Mouse (Mus musculus) MEL (cell line): ENCODE data around the gene Pop5. TPM values are rescaled to one million over a fixed set of nuclear protein-coding genes. Genes with fewer than 3 reads are reported as not detected.

Source experiments
- DNase-seq: peaks from one replicate; pipeline ENCODE4 v3.0.0; 2011; ENCODE audit warnings: low read depth, low spot score
- H3K27ac ChIP-seq: 2 replicates; pipeline ENCODE4 v1.5.1; 2012; ENCODE audit warnings: low read depth, mild to moderate bottlenecking, control low read depth, low read length, moderate library complexity; ENCODE audit not compliant: control insufficient read depth
- H3K27me3 ChIP-seq, 2 experiments: fragments of 150-350 bp in 1 of 2; sonication (generic) in 1 of 2; 2 replicates each; pipeline ENCODE4 v1.6.1; 2012; ENCODE audit warnings: low read length in 2 of 2, mild to moderate bottlenecking in 2 of 2, improper control_type of control experiment in 1 of 2, moderate library complexity in 1 of 2; ENCODE audit not compliant: insufficient read depth in 2 of 2, control insufficient read depth in 1 of 2
- H3K36me3 ChIP-seq, 2 experiments: 2 replicates each; pipeline ENCODE4 v1.6.1; 2012 to 2014; ENCODE audit warnings: low read length in 2 of 2, improper control_type of control experiment in 1 of 2, inconsistent platforms in 1 of 2, mild to moderate bottlenecking in 1 of 2; ENCODE audit not compliant: insufficient read depth in 2 of 2, control insufficient read depth in 1 of 2
- H3K4me1 ChIP-seq, 2 experiments: fragments of 150-350 bp in 1 of 2; sonication (generic) in 1 of 2; 2 replicates each; pipeline ENCODE4 v1.6.1; 2012; ENCODE audit warnings: low read length in 2 of 2, improper control_type of control experiment in 1 of 2, mild to moderate bottlenecking in 1 of 2; ENCODE audit not compliant: insufficient read depth in 2 of 2, control insufficient read depth in 1 of 2
- H3K4me3 ChIP-seq, 2 experiments: fragments of 150-350 bp in 1 of 2; sonication (generic) in 1 of 2; 2 replicates each; pipeline ENCODE4 v1.5.1; 2012; ENCODE audit warnings: low read depth in 2 of 2, low read length in 2 of 2, mild to moderate bottlenecking in 2 of 2, moderate library complexity in 2 of 2, control low read depth in 1 of 2, improper control_type of control experiment in 1 of 2; ENCODE audit not compliant: control insufficient read depth in 1 of 2, insufficient read depth in 1 of 2
- H3K79me2 ChIP-seq: 2 replicates; pipeline ENCODE4 v1.6.1; 2012; ENCODE audit warnings: mild to moderate bottlenecking, low read length, moderate library complexity; ENCODE audit not compliant: control insufficient read depth, poor library complexity, insufficient read depth
- H3K9ac ChIP-seq: 2 replicates; pipeline ENCODE4 v1.6.1; 2012; ENCODE audit warnings: low read depth, mild to moderate bottlenecking, control low read depth, low read length, moderate library complexity; ENCODE audit not compliant: control insufficient read depth, poor library complexity, severe bottlenecking
- H3K9me3 ChIP-seq: fragments of 150-350 bp; sonication (generic); replicated peaks from 2 replicates; pipeline ENCODE4 v1.6.1; 2012; ENCODE audit warnings: mild to moderate bottlenecking, low read length, improper control_type of control experiment, moderate library complexity; ENCODE audit not compliant: insufficient read depth
- CHD2 ChIP-seq: IDR thresholded peaks from 2 replicates; pipeline ENCODE4 v1.6.1; 2011; ENCODE audit warnings: low read length, improper control_type of control experiment
- CTCF ChIP-seq, 3 experiments: IDR thresholded peaks in 2 of 3; conservative IDR thresholded peaks in 1 of 3; 2 replicates each; pipeline ENCODE4 v1.5.1; 2011 to 2012; ENCODE audit warnings: low read length in 3 of 3, low read depth in 2 of 3, mild to moderate bottlenecking in 2 of 3, improper control_type of control experiment in 1 of 3, inconsistent platforms in 1 of 3, mixed read lengths in 1 of 3, moderate library complexity in 1 of 3; ENCODE audit not compliant: control insufficient read depth in 1 of 3, insufficient read depth in 1 of 3, poor library complexity in 1 of 3, severe bottlenecking in 1 of 3
- E2F4 ChIP-seq: IDR thresholded peaks from 2 replicates; pipeline ENCODE4 v1.6.1; 2011; ENCODE audit warnings: low read depth, low read length, improper control_type of control experiment, borderline replicate concordance
- ELF1 ChIP-seq: IDR thresholded peaks from 2 replicates; pipeline ENCODE4 v1.6.1; 2014; ENCODE audit warnings: low read depth, mild to moderate bottlenecking, inconsistent platforms, low read length, improper control_type of control experiment, moderate library complexity
- ETS1 ChIP-seq: IDR thresholded peaks from 2 replicates; pipeline ENCODE4 v1.6.1; 2012; ENCODE audit warnings: low read depth, mild to moderate bottlenecking, inconsistent platforms, low read length, improper control_type of control experiment, moderate library complexity
- GABPA ChIP-seq: IDR thresholded peaks from 2 replicates; pipeline ENCODE4 v1.6.1; 2012; ENCODE audit warnings: low read depth, mild to moderate bottlenecking, inconsistent platforms, low read length, improper control_type of control experiment, moderate library complexity
- GATA1 ChIP-seq: IDR thresholded peaks from 2 replicates; pipeline ENCODE4 v1.6.1; 2011; ENCODE audit warnings: low read depth, low read length, improper control_type of control experiment
- HCFC1 ChIP-seq: IDR thresholded peaks from 2 replicates; pipeline ENCODE4 v1.6.1; 2012; ENCODE audit warnings: low read depth, mild to moderate bottlenecking, inconsistent platforms, low read length, improper control_type of control experiment, moderate library complexity
- JUND ChIP-seq: IDR thresholded peaks from 2 replicates; pipeline ENCODE4 v1.6.1; 2011; ENCODE audit warnings: low read depth, mild to moderate bottlenecking, improper control_type of control experiment, low read length
- MAFK ChIP-seq: IDR thresholded peaks from 2 replicates; pipeline ENCODE4 v1.6.1; 2011; ENCODE audit warnings: low read depth, mild to moderate bottlenecking, low read length, improper control_type of control experiment, borderline replicate concordance
- MAX ChIP-seq: IDR thresholded peaks from 2 replicates; pipeline ENCODE4 v1.6.1; 2011; ENCODE audit warnings: low read length, improper control_type of control experiment
- MXI1 ChIP-seq: IDR thresholded peaks from 2 replicates; pipeline ENCODE4 v1.6.1; 2011; ENCODE audit warnings: mild to moderate bottlenecking, low read depth, low read length, improper control_type of control experiment
- NELFE ChIP-seq: IDR thresholded peaks from 2 replicates; pipeline ENCODE4 v1.6.1; 2011; ENCODE audit warnings: low read depth, low read length, improper control_type of control experiment
- POLR2AphosphoS2 ChIP-seq: IDR thresholded peaks from 2 replicates; pipeline ENCODE4 v1.6.1; 2011; ENCODE audit warnings: low read length, improper control_type of control experiment
- POLR2AphosphoS5 ChIP-seq: IDR thresholded peaks from 2 replicates; pipeline ENCODE4 v1.6.1; 2012; ENCODE audit warnings: low read depth, borderline replicate concordance, mild to moderate bottlenecking, inconsistent platforms, low read length, moderate library complexity, mixed read lengths
- RAD21 ChIP-seq: IDR thresholded peaks from 2 replicates; pipeline ENCODE4 v1.6.1; 2011; ENCODE audit warnings: mild to moderate bottlenecking, low read depth, low read length, improper control_type of control experiment
- RCOR1 ChIP-seq: IDR thresholded peaks from 2 replicates; pipeline ENCODE4 v1.6.1; 2012; ENCODE audit warnings: low read depth, mild to moderate bottlenecking, inconsistent platforms, low read length, improper control_type of control experiment
- SMC3 ChIP-seq: IDR thresholded peaks from 2 replicates; pipeline ENCODE4 v1.6.1; 2011; ENCODE audit warnings: low read depth, low read length, improper control_type of control experiment
- TAL1 ChIP-seq: IDR thresholded peaks from 2 replicates; pipeline ENCODE4 v1.6.1; 2012; ENCODE audit warnings: mild to moderate bottlenecking, inconsistent platforms, low read length, moderate library complexity, mixed read lengths
- TBP ChIP-seq: IDR thresholded peaks from 2 replicates; pipeline ENCODE4 v1.8.0; 2011; ENCODE audit warnings: low read depth, low read length, improper control_type of control experiment
- TCF12 ChIP-seq: IDR thresholded peaks from 2 replicates; pipeline ENCODE4 v1.6.1; 2014; ENCODE audit warnings: low read depth, mild to moderate bottlenecking, inconsistent platforms, low read length, improper control_type of control experiment, moderate library complexity
- USF2 ChIP-seq, 2 experiments: IDR thresholded peaks; 2 replicates each; pipeline ENCODE4 v1.6.1; 2011 to 2012; ENCODE audit warnings: improper control_type of control experiment in 2 of 2, low read length in 2 of 2, borderline replicate concordance in 1 of 2, inconsistent platforms in 1 of 2, low read depth in 1 of 2, mild to moderate bottlenecking in 1 of 2; ENCODE audit not compliant: insufficient read depth in 1 of 2
- ZC3H11A ChIP-seq: IDR thresholded peaks from 2 replicates; pipeline ENCODE4 v1.6.1; 2012; ENCODE audit warnings: low read depth, mild to moderate bottlenecking, inconsistent platforms, low read length, improper control_type of control experiment
- ZKSCAN1 ChIP-seq: IDR thresholded peaks from 2 replicates; pipeline ENCODE4 v1.6.1; 2012; ENCODE audit warnings: low read depth, mild to moderate bottlenecking, inconsistent platforms, low read length, improper control_type of control experiment, moderate library complexity
- ZMIZ1 ChIP-seq: IDR thresholded peaks from 2 replicates; pipeline ENCODE4 v1.6.1; 2012; ENCODE audit warnings: low read depth, mild to moderate bottlenecking, inconsistent platforms, low read length, improper control_type of control experiment, moderate library complexity
- polyA plus RNA-seq, 2 experiments: library from polyadenylated mRNA; stranded (reverse) in 1 of 2; unstranded in 1 of 2; fragments of >175 nt in 1 of 2; fragments of >200 nt in 1 of 2; gene quantifications; 2 replicates each; pipeline versions ENCODE4 v1.2.1 to v1.2.4; 2012; ENCODE audit warnings: low replicate concordance in 2 of 2, low read depth in 1 of 2; ENCODE audit not compliant: insufficient read length in 2 of 2, insufficient read depth in 1 of 2, missing spikeins in 1 of 2
- total RNA-seq: library from RNA; depleted of rRNA; stranded (reverse); fragments of 300-350 nt; gene quantifications from 2 replicates; pipeline ENCODE4 v1.2.3, GENCODE M21; 2012

Pop5 gene
- total and polyA plus RNA-seq, 3 experiments = 103 to 388 (median 208) TPM

GRCm38 (mm10) chr5:115190081-115190480 lies 45.6 kb upstream of the Pop5 start:
- Histone ChIP-seq H3K9ac (no peak overlapping the region), H3K4me1 (peaks cover 0 to 3% of the 10 kb centered on the region in 2 experiments; a peak in 2 of 4 replicates), H3K9me3 (no peaks in the 10 kb centered on the region), H3K36me3 (peaks cover 0 to 2% of the 10 kb centered on the region in 2 experiments; a peak in 1 of 4 replicates), H3K27me3 (peaks cover 0 to 7% of the 10 kb centered on the region in 2 experiments; a peak in 2 of 4 replicates), H3K27ac (no peak overlapping the region), H3K79me2 (no peaks in the 10 kb centered on the region), H3K4me3 (no peak overlapping the region)
- no peak for DNase-seq
- TF ChIP-seq ELF1 (no peak), ZKSCAN1 (no peak), CTCF (IDR thresholded peaks at IDR 0.05 in 2 of 3, conservative IDR thresholded peaks at IDR 0.05 in 1 of 3; ENCODE audit: control insufficient read depth in 1 of 3, insufficient read depth in 1 of 3, low read depth in 2 of 3, low read length in 3 of 3, poor library complexity in 1 of 3, severe bottlenecking in 1 of 3) (no peak), RAD21 (no peak), SMC3 (no peak), TAL1 (no peak), USF2 (IDR thresholded peaks at IDR 0.05; ENCODE audit: borderline replicate concordance in 1 of 2, insufficient read depth in 1 of 2, low read depth in 1 of 2, low read length in 2 of 2) (no peak), GATA1 (no peak), ZC3H11A (no peak)

- TF ChIP-seq E2F4 = no peak
- TF ChIP-seq TCF12 = no peak
- peaks cover 0 to 7% of the 10 kb centered on the region in 2 experiments; a peak in 2 of 4 replicates for H3K27me3 ChIP-seq
Observed at GRCm38 (mm10) chr5:115191880-115192827, 43.5 kb upstream of the Pop5 start.

GRCm38 (mm10) chr5:115192828-115193195 lies 42.8 kb upstream of the Pop5 start:
- Histone ChIP-seq H3K27ac (no peak overlapping the region), H3K36me3 (peaks cover 0 to 2% of the 10 kb centered on the region in 2 experiments; a peak in 1 of 4 replicates), H3K4me3 (no peak overlapping the region), H3K9ac (no peak overlapping the region), H3K27me3 (peaks cover 0 to 7% of the 10 kb centered on the region in 2 experiments; a peak in 2 of 4 replicates), H3K4me1 (peaks cover 0 to 3% of the 10 kb centered on the region in 2 experiments; a peak in 2 of 4 replicates), H3K9me3 (no peaks in the 10 kb centered on the region), H3K79me2 (no peaks in the 10 kb centered on the region)
- no peak for DNase-seq
- TF ChIP-seq JUND (no peak), MAX (no peak), TAL1 (no peak), NELFE (no peak), CHD2 (no peak), GABPA (no peak), HCFC1 (no peak), MXI1 (no peak), TCF12 (no peak), TBP (no peak), POLR2AphosphoS5 (no peak), POLR2AphosphoS2 (no peak), ETS1 (no peak), MAFK (no peak), ZMIZ1 (no peak), RCOR1 (no peak)

More at GRCm38 (mm10) chr5:115191880-115192827, 43.5 kb upstream of the Pop5 start:
- DNase-seq = no peak
- H3K9me3 ChIP-seq = no peaks in the 10 kb centered on the region
- no peak overlapping the region for H3K9ac ChIP-seq
- no peak overlapping the region for H3K27ac ChIP-seq
- no peak overlapping the region for H3K4me3 ChIP-seq
- H3K36me3 ChIP-seq = peaks cover 0 to 2% of the 10 kb centered on the region in 2 experiments; a peak in 1 of 4 replicates
- H3K79me2 ChIP-seq = no peaks in the 10 kb centered on the region
- H3K4me1 ChIP-seq = peaks cover 0 to 3% of the 10 kb centered on the region in 2 experiments; a peak in 2 of 4 replicates
